Mouse (Mus musculus): ENCODE data around the gene 4930469K13Rik. TPM values are rescaled to one million over a fixed set of nuclear protein-coding genes. Genes with fewer than 3 reads are reported as not detected.

Gene 4930469K13Rik
- polyA plus RNA-seq, 1 experiment = not detected

GRCm38 (mm10) chr11:34086164-34086751 lies 12.1 kb downstream of the 4930469K13Rik start:
- 50% methylated on average over 8 of the region's 8 CpGs for WGBS
- Histone ChIP-seq H3K4me1 (ENCODE audit: control insufficient read depth, insufficient read depth, low read length) (no peaks in the 10 kb centered on the region), H3K4me3 (ENCODE audit: insufficient read depth, low read depth, low read length) (no peak overlapping the region), H3K27ac (ENCODE audit: insufficient read depth, low read depth, low read length) (no peak overlapping the region)
- TF ChIP-seq CTCF (IDR thresholded peaks at IDR 0.05; ENCODE audit: insufficient read depth, low read depth, low read length) = no peak
- no peak for TF ChIP-seq POLR2A (IDR thresholded peaks at IDR 0.05; ENCODE audit: insufficient read depth, low read depth, low read length)

- H3K27ac ChIP-seq (ENCODE audit: insufficient read depth, low read depth, low read length) = no peak overlapping the region
- TF ChIP-seq CTCF (IDR thresholded peaks at IDR 0.05; ENCODE audit: insufficient read depth, low read depth, low read length) (no peak), POLR2A (IDR thresholded peaks at IDR 0.05; ENCODE audit: insufficient read depth, low read depth, low read length) (no peak)
- 81% methylated on average over 2 of the region's 2 CpGs for WGBS
- no peaks in the 10 kb centered on the region for H3K4me1 ChIP-seq (ENCODE audit: control insufficient read depth, insufficient read depth, low read length)
- H3K4me3 ChIP-seq (ENCODE audit: insufficient read depth, low read depth, low read length) = no peak overlapping the region
Observed at GRCm38 (mm10) chr11:34084639-34085038, 13.7 kb downstream of the 4930469K13Rik start.

GRCm38 (mm10) chr11:34083795-34084194 lies 14.6 kb downstream of the 4930469K13Rik start:
- WGBS = 73% methylated on average over 7 of the region's 7 CpGs
- Histone ChIP-seq H3K27ac (ENCODE audit: insufficient read depth, low read depth, low read length) (no peak overlapping the region), H3K4me1 (ENCODE audit: control insufficient read depth, insufficient read depth, low read length) (no peaks in the 10 kb centered on the region), H3K4me3 (ENCODE audit: insufficient read depth, low read depth, low read length) (no peak overlapping the region)
- TF ChIP-seq POLR2A (IDR thresholded peaks at IDR 0.05; ENCODE audit: insufficient read depth, low read depth, low read length) = no peak
- no peak for TF ChIP-seq CTCF (IDR thresholded peaks at IDR 0.05; ENCODE audit: insufficient read depth, low read depth, low read length)

- 60% methylated on average over 6 of the region's 6 CpGs for WGBS
- H3K27ac ChIP-seq (ENCODE audit: insufficient read depth, low read depth, low read length) = no peak overlapping the region
- TF ChIP-seq CTCF (IDR thresholded peaks at IDR 0.05; ENCODE audit: insufficient read depth, low read depth, low read length) (no peak), POLR2A (IDR thresholded peaks at IDR 0.05; ENCODE audit: insufficient read depth, low read depth, low read length) (no peak)
- H3K4me1 ChIP-seq (ENCODE audit: control insufficient read depth, insufficient read depth, low read length) = no peaks in the 10 kb centered on the region
- no peak overlapping the region for H3K4me3 ChIP-seq (ENCODE audit: insufficient read depth, low read depth, low read length)
Observed at GRCm38 (mm10) chr11:34079542-34080464, 18.6 kb downstream of the 4930469K13Rik start.

GRCm38 (mm10) chr11:34078581-34078980 lies 19.8 kb downstream of the 4930469K13Rik start:
- WGBS = 92% methylated on average over 7 of the region's 7 CpGs
- TF ChIP-seq CTCF (IDR thresholded peaks at IDR 0.05; ENCODE audit: insufficient read depth, low read depth, low read length) (no peak), POLR2A (IDR thresholded peaks at IDR 0.05; ENCODE audit: insufficient read depth, low read depth, low read length) (no peak)

GRCm38 (mm10) chr11:34077870-34078269 lies 20.5 kb downstream of the 4930469K13Rik start:
- WGBS = 74% methylated on average over 2 of the region's 2 CpGs

More at GRCm38 (mm10) chr11:34078581-34078980, 19.8 kb downstream of the 4930469K13Rik start:
- no peak overlapping the region for H3K4me3 ChIP-seq (ENCODE audit: insufficient read depth, low read depth, low read length)
- peaks cover 3% of the 10 kb centered on the region; the same call in 1 of the 2 replicates for H3K4me1 ChIP-seq (ENCODE audit: control insufficient read depth, insufficient read depth, low read length)
- no peak overlapping the region for H3K27ac ChIP-seq (ENCODE audit: insufficient read depth, low read depth, low read length)

GRCm38 (mm10) chr11:34073776-34074175 lies 24.6 kb downstream of the 4930469K13Rik start:
- Histone ChIP-seq H3K4me3 (ENCODE audit: insufficient read depth, low read depth, low read length) (no peak overlapping the region), H3K4me1 (ENCODE audit: control insufficient read depth, insufficient read depth, low read length) (peaks cover 6% of the 10 kb centered on the region; the same call in 1 of the 2 replicates), H3K27ac (ENCODE audit: insufficient read depth, low read depth, low read length) (no peak overlapping the region)
- 23% methylated on average over 15 of the region's 15 CpGs for WGBS
- peak; percentile 80 for TF ChIP-seq CTCF (IDR thresholded peaks at IDR 0.05; ENCODE audit: insufficient read depth, low read depth, low read length)
- TF ChIP-seq POLR2A (IDR thresholded peaks at IDR 0.05; ENCODE audit: insufficient read depth, low read depth, low read length) = no peak

More at GRCm38 (mm10) chr11:34077870-34078269, 20.5 kb downstream of the 4930469K13Rik start:
- H3K4me1 ChIP-seq (ENCODE audit: control insufficient read depth, insufficient read depth, low read length) = peaks cover 6% of the 10 kb centered on the region; the same call in 1 of the 2 replicates
- no peak overlapping the region for H3K27ac ChIP-seq (ENCODE audit: insufficient read depth, low read depth, low read length)
- H3K4me3 ChIP-seq (ENCODE audit: insufficient read depth, low read depth, low read length) = no peak overlapping the region
- TF ChIP-seq CTCF (IDR thresholded peaks at IDR 0.05; ENCODE audit: insufficient read depth, low read depth, low read length) (no peak), POLR2A (IDR thresholded peaks at IDR 0.05; ENCODE audit: insufficient read depth, low read depth, low read length) (no peak)

- no peak overlapping the region for H3K27ac ChIP-seq (ENCODE audit: insufficient read depth, low read depth, low read length)
- H3K4me1 ChIP-seq (ENCODE audit: control insufficient read depth, insufficient read depth, low read length) = peaks cover 6% of the 10 kb centered on the region; the same call in 1 of the 2 replicates
- TF ChIP-seq POLR2A (IDR thresholded peaks at IDR 0.05; ENCODE audit: insufficient read depth, low read depth, low read length) = no peak
- TF ChIP-seq CTCF (IDR thresholded peaks at IDR 0.05; ENCODE audit: insufficient read depth, low read depth, low read length) = no peak
- H3K4me3 ChIP-seq (ENCODE audit: insufficient read depth, low read depth, low read length) = no peak overlapping the region
- 87% methylated on average over 4 of the region's 4 CpGs for WGBS
Observed at GRCm38 (mm10) chr11:34072309-34072708, 26.0 kb downstream of the 4930469K13Rik start.

GRCm38 (mm10) chr11:34070596-34070995 lies 27.8 kb downstream of the 4930469K13Rik start:
- no peak overlapping the region for H3K27ac ChIP-seq (ENCODE audit: insufficient read depth, low read depth, low read length)
- TF ChIP-seq POLR2A (IDR thresholded peaks at IDR 0.05; ENCODE audit: insufficient read depth, low read depth, low read length) (no peak), CTCF (IDR thresholded peaks at IDR 0.05; ENCODE audit: insufficient read depth, low read depth, low read length) (no peak)

More at GRCm38 (mm10) chr11:34070596-34070995, 27.8 kb downstream of the 4930469K13Rik start:
- Histone ChIP-seq H3K4me3 (ENCODE audit: insufficient read depth, low read depth, low read length) (no peak overlapping the region), H3K4me1 (ENCODE audit: control insufficient read depth, insufficient read depth, low read length) (peaks cover 6% of the 10 kb centered on the region; the same call in 1 of the 2 replicates)

Data from olfactory bulb, adult 2 months (tissue).